Mouse (Mus musculus): ENCODE data around the gene Hsd3b7. TPM values are rescaled to one million over a fixed set of nuclear protein-coding genes. Genes with fewer than 3 reads are reported as not detected.
A peak's percentile ranks its signal among the peaks of the same experiment; 100 is the strongest.

The Hsd3b7 gene
- polyA plus RNA-seq, 1 experiment from 2014 or later: 11.3 TPM

DNA sequence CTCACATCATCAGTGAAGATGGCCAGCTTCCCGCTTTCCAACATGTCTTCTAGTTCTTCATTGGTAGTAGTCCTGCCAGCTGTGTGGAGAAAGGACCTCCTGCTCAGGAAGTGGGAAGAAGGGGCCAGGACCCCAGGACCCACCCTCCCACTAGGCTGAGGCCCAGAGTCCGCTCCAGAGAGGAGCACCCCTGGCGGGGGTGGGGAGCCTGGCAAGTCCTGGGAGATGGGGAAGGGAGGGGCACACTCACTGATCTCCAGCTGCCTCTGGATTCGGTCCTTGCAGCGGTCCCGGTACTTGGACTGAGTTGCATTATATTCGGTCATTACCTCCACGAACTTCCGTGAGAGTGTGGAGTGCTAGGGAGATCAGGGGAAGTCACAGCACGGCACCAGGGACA is 10.2 kb downstream of the Hsd3b7 start:
- 72% methylated on average over 10 of the region's 10 CpGs for WGBS
- H3K27me3 ChIP-seq: no peaks in the 10 kb centered on the region
- no peak overlapping the region for H3K4me2 ChIP-seq (replicated peaks)
- H3K4me3 ChIP-seq: no peak overlapping the region
- peaks cover 89% of the 10 kb centered on the region for H3K36me3 ChIP-seq
- no peak overlapping the region for H3K9ac ChIP-seq
- H3K9me3 ChIP-seq: no peaks in the 10 kb centered on the region
- no peak overlapping the region for H3K27ac ChIP-seq
- H3K4me1 ChIP-seq: no peaks in the 10 kb centered on the region
- ATAC-seq (ENCODE audit: low FRiP score, low read depth): no peak

DNA sequence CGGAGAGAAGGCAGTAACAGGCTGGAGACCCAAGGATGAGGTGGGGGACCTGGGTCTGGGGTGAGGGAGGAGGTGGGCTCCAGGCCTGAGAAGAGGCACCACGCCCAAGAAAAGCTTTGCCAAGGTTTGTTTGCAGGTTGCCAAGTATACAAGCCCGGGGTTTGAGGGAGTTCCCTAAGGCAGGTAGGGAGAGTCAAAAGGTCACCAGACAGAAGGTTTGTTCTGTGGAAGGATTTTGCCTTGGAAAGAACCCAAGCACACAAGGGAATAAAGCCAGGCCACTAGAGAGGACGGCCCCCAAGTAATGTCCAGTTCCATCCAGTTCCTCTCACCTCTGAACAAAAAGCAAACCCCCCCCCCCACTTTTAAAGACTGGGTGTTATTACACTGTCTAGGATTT is 10.8 kb downstream of the Hsd3b7 start:
- Histone ChIP-seq H3K4me2 (replicated peaks) (no peak overlapping the region), H3K4me1 (0 out of 2 replicates have a peak, but pooled peaks cover 5% of the 10 kb centered on the region), H3K27me3 (no peaks in the 10 kb centered on the region), H3K9ac (no peak overlapping the region), H3K36me3 (peaks cover 86% of the 10 kb centered on the region), H3K27ac (no peak overlapping the region), H3K4me3 (no peak overlapping the region), H3K9me3 (no peaks in the 10 kb centered on the region)
- no peak for ATAC-seq (ENCODE audit: low FRiP score, low read depth)
- 82% methylated on average over 4 of the region's 4 CpGs for WGBS

DNA sequence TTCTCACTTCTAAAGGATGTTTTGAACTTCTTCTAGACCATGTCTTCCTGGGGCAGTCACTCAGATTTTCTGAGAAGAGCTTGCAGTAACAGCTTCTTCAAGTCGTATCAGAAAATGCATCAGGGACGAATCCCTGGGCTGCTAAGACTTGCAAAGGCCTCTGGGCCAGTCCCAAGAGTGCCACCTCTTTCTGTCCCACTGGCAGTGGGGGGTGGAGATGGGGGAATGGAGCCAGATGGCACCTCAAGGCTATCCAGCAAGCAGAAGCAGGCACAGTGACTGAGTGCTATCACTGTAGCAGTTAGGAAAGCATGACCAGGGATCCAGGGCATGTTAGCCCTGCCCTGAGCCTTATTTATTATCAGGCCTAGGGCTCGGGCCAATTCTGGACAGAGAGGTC is 11.9 kb downstream of the Hsd3b7 start:
- Histone ChIP-seq H3K4me3 (no peak overlapping the region), H3K4me2 (replicated peaks) (no peak overlapping the region), H3K27ac (no peak overlapping the region), H3K9me3 (no peaks in the 10 kb centered on the region), H3K9ac (no peak overlapping the region), H3K36me3 (peaks cover 79% of the 10 kb centered on the region), H3K4me1 (0 out of 2 replicates have a peak, but pooled peaks cover 6% of the 10 kb centered on the region), H3K27me3 (no peaks in the 10 kb centered on the region)
- WGBS: 86% methylated on average over 3 of the region's 3 CpGs
- ATAC-seq (ENCODE audit: low FRiP score, low read depth): no peak

DNA sequence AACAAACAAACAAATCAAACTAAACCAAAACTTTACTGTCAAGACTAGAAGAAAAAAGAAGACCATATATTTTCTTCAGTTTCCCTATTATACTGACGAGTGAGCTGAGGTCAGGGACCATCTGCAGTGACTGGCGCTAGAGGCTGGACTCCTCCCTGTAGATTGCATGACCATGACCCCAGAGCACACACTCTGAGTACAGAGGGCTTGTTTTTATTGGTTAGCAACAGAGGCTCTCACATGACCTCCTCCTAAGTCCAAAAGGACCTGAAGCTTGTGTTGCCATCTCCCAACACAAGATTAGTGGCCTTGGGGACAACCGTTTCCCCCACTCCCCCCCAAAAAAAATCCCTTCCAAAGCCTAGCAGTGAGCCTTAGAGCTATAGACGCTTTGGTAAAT is 13.4 kb downstream of the Hsd3b7 start:
- Histone ChIP-seq H3K9ac (no peak overlapping the region), H3K27me3 (no peaks in the 10 kb centered on the region), H3K4me3 (no peak overlapping the region), H3K4me1 (0 out of 2 replicates have a peak, but pooled peaks cover 6% of the 10 kb centered on the region), H3K36me3 (peaks cover 72% of the 10 kb centered on the region), H3K27ac (no peak overlapping the region), H3K4me2 (replicated peaks) (no peak overlapping the region), H3K9me3 (no peaks in the 10 kb centered on the region)
- WGBS: 84% methylated on average over 4 of the region's 4 CpGs
- no peak for ATAC-seq (ENCODE audit: low FRiP score, low read depth)

DNA sequence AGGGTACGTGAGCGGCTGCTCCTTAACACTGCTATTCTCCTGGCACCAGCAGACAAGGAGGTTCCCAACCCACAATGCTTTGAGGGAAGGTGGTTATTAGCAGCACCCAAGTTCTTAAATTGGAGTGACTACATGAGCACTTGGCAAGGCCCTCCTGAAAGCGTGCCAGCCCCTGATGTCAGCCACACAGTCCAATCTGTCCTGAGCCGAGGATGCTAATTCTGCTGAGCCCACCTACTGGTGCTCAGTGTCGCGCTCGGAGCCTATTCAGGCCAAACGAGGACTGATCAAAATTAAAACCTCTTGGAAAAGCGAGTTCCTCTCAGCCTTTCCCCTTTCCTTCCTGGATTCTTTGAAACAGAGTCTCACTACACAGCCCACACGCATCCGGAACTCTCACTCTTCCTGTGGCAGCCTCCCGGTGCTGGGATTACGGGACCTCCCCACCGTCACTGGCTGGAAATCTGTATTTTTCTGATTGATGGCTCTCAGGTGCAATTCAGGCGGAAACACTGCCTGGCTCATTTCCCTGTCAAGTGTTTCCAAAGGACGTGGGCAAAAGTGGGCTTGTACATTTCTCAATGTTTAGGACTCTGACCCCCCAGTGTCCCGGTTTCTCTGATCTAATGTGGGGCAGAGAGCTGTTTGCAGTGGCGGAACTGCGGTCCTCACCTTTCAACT is 14.0 kb downstream of the Hsd3b7 start:
- H3K9me3 ChIP-seq: no peaks in the 10 kb centered on the region
- 80% methylated on average over 19 of the region's 19 CpGs for WGBS
- no peak overlapping the region for H3K4me2 ChIP-seq (replicated peaks)
- H3K4me1 ChIP-seq: 0 out of 2 replicates have a peak, but pooled peaks cover 6% of the 10 kb centered on the region
- H3K27ac ChIP-seq: no peak overlapping the region
- peaks cover 66% of the 10 kb centered on the region for H3K36me3 ChIP-seq
- ATAC-seq (ENCODE audit: low FRiP score, low read depth): no peak
- no peak overlapping the region for H3K4me3 ChIP-seq
- H3K9ac ChIP-seq: no peak overlapping the region
- no peaks in the 10 kb centered on the region for H3K27me3 ChIP-seq

DNA sequence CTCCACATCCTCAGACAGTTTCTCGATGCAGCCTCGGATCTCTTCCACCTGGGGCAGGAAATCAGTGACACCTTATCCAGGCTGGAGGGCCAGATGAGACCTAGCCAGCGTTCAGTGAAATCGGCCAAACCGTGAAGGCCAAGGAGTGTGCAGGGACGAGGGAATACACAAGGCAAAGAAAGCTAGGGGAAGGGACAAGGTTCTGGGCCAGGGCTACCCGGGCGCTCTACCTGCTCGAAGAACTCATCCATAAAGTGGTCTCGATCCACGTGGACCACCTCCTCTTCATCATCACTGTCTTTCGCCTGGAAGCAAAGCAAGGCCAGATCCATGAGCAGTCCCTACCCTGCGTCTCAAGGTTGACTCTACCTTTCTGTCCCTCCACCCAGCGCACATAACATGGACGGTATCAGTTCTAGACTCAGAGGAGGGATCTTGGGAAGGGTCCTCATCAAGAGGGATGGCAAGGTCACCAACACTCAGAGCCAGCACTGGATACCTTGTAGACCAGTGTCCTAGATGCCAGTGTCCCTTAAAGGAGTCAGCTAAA is 14.8 kb downstream of the Hsd3b7 start:
- H3K4me1 ChIP-seq: 0 out of 2 replicates have a peak, but pooled peaks cover 6% of the 10 kb centered on the region
- H3K36me3 ChIP-seq: peaks cover 58% of the 10 kb centered on the region
- ATAC-seq (ENCODE audit: low FRiP score, low read depth): no peak
- no peak overlapping the region for H3K27ac ChIP-seq
- no peak overlapping the region for H3K4me3 ChIP-seq
- no peak overlapping the region for H3K4me2 ChIP-seq (replicated peaks)
- WGBS: 89% methylated on average over 15 of the region's 15 CpGs
- no peaks in the 10 kb centered on the region for H3K27me3 ChIP-seq
- no peaks in the 10 kb centered on the region for H3K9me3 ChIP-seq
- no peak overlapping the region for H3K9ac ChIP-seq

DNA sequence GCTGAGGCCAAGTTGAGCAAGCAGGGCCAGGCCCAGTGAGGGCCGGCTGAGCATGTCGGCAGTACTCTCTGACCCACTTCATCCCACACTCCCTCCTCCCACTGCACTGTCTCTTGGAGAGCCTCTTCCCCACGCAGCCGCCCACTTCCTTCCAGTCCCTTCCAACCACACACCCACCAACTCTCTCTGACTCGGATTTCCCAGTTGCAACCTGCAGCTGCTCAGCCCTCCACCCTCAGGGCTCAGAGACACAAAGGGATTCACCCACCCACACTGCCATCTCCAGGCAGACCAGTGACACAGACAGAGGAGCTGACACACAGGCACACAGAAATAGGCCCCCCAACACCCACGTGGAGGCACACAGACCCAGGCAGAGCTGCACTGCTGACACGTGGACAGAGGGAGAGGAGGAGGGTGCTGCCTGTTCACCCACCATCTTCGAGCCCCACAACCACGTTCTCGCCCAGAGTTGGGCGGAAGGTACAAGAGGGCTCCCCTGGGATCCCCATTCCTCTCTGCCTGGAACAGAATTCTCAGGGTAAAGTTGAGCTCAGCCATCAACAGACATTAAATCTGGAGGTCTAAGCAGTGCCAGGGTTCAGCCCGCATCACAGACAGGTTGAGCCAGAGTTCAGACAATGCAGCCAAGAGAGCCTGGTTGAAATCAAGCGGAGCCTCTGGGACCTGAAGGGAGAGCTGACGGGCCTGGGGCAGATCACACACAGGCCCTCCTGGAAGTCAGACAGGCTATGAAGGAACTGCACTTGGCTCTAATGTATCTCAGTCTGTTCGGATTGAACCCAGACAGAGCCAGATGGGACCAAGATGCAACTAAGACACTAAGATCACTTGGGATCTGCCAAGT is 15.8 kb downstream of the Hsd3b7 start:
- no peak overlapping the region for H3K4me3 ChIP-seq

DNA sequence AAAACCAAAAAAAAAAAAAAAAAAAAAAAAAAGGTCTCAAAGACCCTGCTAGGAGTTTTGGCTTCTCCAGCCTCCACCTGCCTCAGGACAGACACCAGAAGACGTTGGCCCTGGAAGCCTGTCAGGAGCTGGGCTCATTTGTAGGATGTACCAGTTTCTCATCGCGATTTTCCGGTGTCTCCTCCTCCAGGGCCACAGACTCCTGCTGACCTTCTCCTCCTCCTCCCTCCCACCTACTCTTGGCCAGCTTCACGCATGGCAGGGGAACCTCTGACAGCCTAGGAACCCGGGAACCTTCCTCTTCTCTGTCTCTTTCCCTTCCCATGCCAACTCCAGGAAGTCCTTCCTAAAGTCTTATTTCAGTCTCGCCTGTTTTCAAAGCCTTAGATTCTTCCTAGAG is 16.6 kb downstream of the Hsd3b7 start:
- Histone ChIP-seq H3K4me3 (no peak overlapping the region), H3K27ac (no peak overlapping the region), H3K9ac (no peak overlapping the region), H3K27me3 (no peaks in the 10 kb centered on the region), H3K36me3 (peaks cover 39% of the 10 kb centered on the region), H3K4me2 (replicated peaks) (no peak overlapping the region), H3K9me3 (no peaks in the 10 kb centered on the region), H3K4me1 (0 out of 2 replicates have a peak, but pooled peaks cover 6% of the 10 kb centered on the region)
- WGBS: 74% methylated on average over 7 of the region's 7 CpGs
- no peak for ATAC-seq (ENCODE audit: low FRiP score, low read depth)

More for the DNA sequence above, 15.8 kb downstream of the Hsd3b7 start:
- 0 out of 2 replicates have a peak, but pooled peaks cover 6% of the 10 kb centered on the region for H3K4me1 ChIP-seq
- no peaks in the 10 kb centered on the region for H3K27me3 ChIP-seq
- H3K9ac ChIP-seq: 0 out of 2 replicates have a peak overlapping the region, but pooled peaks have one; percentile 13
- 75% methylated on average over 15 of the region's 15 CpGs for WGBS
- H3K4me2 ChIP-seq (replicated peaks): no peak overlapping the region
- no peak overlapping the region for H3K27ac ChIP-seq
- no peaks in the 10 kb centered on the region for H3K9me3 ChIP-seq
- no peak for ATAC-seq (ENCODE audit: low FRiP score, low read depth)
- H3K36me3 ChIP-seq: peaks cover 48% of the 10 kb centered on the region

DNA sequence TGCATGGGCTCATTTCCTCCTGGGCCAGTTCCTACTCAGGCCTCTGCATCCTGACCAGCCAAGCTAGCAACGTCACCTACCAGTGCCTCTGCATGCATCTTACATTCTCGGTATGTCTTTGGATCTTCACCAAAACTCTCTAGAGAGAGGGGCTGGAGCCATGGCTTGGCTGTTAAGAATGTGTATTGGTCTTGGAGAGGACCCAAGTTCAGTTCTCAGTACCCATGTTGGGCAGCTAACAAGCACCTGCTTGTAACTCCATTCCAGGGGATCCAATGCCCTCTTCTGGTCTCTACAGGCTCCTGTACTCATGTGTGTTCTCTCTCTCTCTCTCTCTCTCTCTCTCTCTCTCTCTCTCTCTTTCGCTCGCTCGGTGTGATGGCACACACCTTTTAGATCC is 17.4 kb downstream of the Hsd3b7 start:
- H3K4me2 ChIP-seq (replicated peaks): no peak overlapping the region
- ATAC-seq (ENCODE audit: low FRiP score, low read depth): no peak
- H3K27ac ChIP-seq: no peak overlapping the region
- no peaks in the 10 kb centered on the region for H3K9me3 ChIP-seq
- peaks cover 12% of the 10 kb centered on the region for H3K4me1 ChIP-seq
- H3K27me3 ChIP-seq: no peaks in the 10 kb centered on the region
- no peak overlapping the region for H3K4me3 ChIP-seq
- no peak overlapping the region for H3K9ac ChIP-seq
- WGBS: 98% methylated on average over 5 of the region's 5 CpGs
- peaks cover 32% of the 10 kb centered on the region for H3K36me3 ChIP-seq

DNA sequence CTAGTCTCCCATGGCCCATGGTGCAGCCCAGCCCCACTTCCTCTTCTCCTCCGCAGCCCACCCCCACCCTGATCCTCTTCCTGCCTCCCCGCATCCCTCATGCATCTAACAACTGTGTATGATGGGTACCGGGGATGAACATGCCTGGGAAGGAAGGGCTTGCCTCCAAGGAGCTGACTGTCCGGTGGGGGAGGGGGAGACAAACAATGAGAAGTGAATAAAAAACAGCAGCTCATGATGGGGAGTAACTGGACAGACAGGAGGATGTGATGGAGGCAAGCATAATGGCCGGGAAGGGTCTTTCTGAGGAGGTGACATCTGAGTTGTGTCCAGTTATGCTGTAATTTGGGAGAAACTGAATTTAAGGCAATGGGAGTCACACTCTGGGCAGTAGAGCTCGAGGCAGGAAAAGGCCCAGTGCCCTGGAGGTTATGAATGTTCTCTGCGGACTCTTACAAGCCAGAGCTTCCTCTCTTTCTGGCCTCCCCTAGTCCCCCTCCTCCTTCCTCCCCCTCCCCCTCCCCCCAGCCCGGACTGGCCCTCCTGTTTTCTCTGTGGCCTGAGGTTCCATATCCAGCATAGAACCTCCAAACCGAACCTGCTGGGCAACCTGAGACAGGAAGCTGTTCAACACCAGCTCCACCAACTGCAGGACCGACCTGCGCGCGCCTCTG is 20.6 kb downstream of the Hsd3b7 start:
- Histone ChIP-seq H3K4me3 (no peak overlapping the region), H3K27me3 (no peaks in the 10 kb centered on the region), H3K27ac (no peak overlapping the region; the same call in 1 of the 2 replicates), H3K9me3 (no peaks in the 10 kb centered on the region), H3K36me3 (peaks cover 7% of the 10 kb centered on the region), H3K4me2 (replicated peaks) (no peak overlapping the region), H3K9ac (no peak overlapping the region), H3K4me1 (peaks cover 28% of the 10 kb centered on the region)
- WGBS: 60% methylated on average over 13 of the region's 13 CpGs
- no peak for ATAC-seq (ENCODE audit: low FRiP score, low read depth)

DNA sequence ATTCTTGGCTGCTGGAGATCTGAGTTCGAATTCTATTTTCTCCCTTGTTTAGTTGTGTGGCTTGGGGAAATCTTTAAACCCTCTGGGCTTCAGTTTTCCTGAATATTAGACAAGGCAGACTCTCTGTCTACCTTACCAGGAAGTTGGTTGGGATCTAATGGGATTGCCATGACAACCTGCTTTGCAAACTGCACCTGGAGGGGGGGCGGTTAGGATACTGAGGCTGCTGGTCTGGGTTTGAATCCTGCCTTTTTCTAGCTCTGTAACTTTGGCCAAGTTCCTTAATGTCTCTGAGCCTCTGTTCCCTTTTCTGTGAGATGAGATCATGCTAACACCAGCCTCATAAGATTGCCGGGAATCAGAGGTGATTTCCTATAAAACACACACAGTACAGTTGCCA is 22.1 kb downstream of the Hsd3b7 start:
- Histone ChIP-seq H3K27ac (no peak overlapping the region), H3K36me3 (peaks cover 6% of the 10 kb centered on the region), H3K9ac (no peak overlapping the region), H3K9me3 (no peaks in the 10 kb centered on the region), H3K27me3 (no peaks in the 10 kb centered on the region), H3K4me2 (replicated peaks) (peak overlapping the region; percentile 82), H3K4me1 (peaks cover 25% of the 10 kb centered on the region), H3K4me3 (no peak overlapping the region)
- no peak for ATAC-seq (ENCODE audit: low FRiP score, low read depth)
- WGBS: 80% methylated on average over 3 of the region's 3 CpGs
